Mouse (Mus musculus) midbrain, embryonic 10.5 days (tissue): ENCODE data around the gene Men1. TPM values are rescaled to one million over a fixed set of nuclear protein-coding genes. Genes with fewer than 3 reads are reported as not detected.
A peak's percentile ranks its signal among the peaks of the same experiment; 100 is the strongest.

Experiments used
- DNase-seq: peaks from one replicate; pipeline ENCODE4 v3.0.0-alpha.2; 2017; ENCODE audit warnings: low spot score
- H3K27ac ChIP-seq: fragments of 300-500 bp; sonication (generic); replicated peaks from 2 replicates; pipeline ENCODE4 v1.5.1; 2016; ENCODE audit warnings: mild to moderate bottlenecking
- H3K27me3 ChIP-seq: fragments of 300-500 bp; sonication (generic); 2 replicates; pipeline ENCODE4 v1.6.1; 2016; ENCODE audit warnings: low read depth, mild to moderate bottlenecking; ENCODE audit not compliant: poor library complexity, severe bottlenecking
- H3K36me3 ChIP-seq: fragments of 300-500 bp; sonication (generic); 2 replicates; pipeline ENCODE4 v1.6.1; 2016; ENCODE audit warnings: mild to moderate bottlenecking, moderate library complexity
- H3K4me1 ChIP-seq: fragments of 300-500 bp; sonication (generic); 2 replicates; pipeline ENCODE4 v1.6.1; 2016
- H3K4me3 ChIP-seq: fragments of 300-500 bp; sonication (generic); 2 replicates; pipeline ENCODE4 v1.5.1; 2016; ENCODE audit warnings: mild to moderate bottlenecking, moderate library complexity
- H3K9me3 ChIP-seq: fragments of 300-500 bp; sonication (generic); replicated peaks from 2 replicates; pipeline ENCODE4 v1.6.1; 2016; ENCODE audit warnings: mild to moderate bottlenecking
- WGBS: fragments of 180-500 bp; shearing (Covaris S2); methylation state at CpG from one replicate; pipeline ENCODE4 v1.1.7; 2016; 5-methylcytosine and 5-hydroxymethylcytosine counted together
- polyA plus RNA-seq: library from polyadenylated mRNA; unstranded; fragments of >200 nt; fragmentation: Nextera tagmentation; extraction: Ambion mirVana; gene quantifications from 2 replicates; pipeline ENCODE4 v1.2.1, GENCODE M21; 2016

Gene Men1
- polyA plus RNA-seq, 1 experiment from 2014 or later: 128 TPM

DNA sequence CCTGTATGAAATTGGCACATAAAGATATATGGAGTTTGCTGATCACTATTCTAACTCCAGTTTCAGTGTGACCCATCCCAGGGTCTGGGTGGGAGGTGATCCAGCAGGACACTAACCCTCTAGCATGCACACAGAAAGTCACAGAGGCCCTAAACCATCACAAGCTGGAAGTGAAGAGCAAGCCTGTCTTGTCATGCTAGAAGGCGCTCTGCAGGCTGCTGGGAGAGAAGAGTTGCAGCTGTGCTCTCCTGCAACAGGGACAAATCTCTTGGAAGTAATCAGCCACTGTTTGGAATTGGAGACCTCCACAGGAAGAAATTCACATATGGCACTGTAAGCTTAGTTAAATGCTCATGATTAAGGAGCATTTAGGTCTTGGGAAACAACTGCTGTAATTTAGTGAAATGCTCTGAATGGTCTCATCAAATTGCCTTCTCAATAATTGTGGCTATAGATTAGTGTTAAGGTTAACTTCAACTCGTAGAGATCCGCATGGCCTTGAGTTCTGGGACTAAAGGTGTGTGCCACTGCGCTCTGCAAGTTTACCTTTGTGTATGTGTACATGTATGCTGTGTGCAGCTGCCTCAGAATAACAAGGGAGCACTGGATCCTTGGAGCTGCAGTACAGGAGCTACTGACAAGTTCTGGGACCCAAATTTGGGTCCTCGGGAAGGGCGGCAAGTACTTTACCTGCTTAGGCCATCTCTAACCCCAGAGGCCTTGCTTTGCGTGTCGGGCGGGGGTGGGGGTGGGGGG lies 45.8 kb downstream of the Men1 start:
- peaks cover 52% of the 10 kb centered on the region for H3K4me1 ChIP-seq
- H3K4me3 ChIP-seq: no peak overlapping the region
- 92% methylated on average over 9 of the region's 9 CpGs for whole genome bisulfite sequencing
- no peak for DNase-seq
- no peaks in the 10 kb centered on the region for H3K27me3 ChIP-seq
- H3K9me3 ChIP-seq: no peaks in the 10 kb centered on the region
- no peak overlapping the region for H3K27ac ChIP-seq
- peaks cover 56% of the 10 kb centered on the region for H3K36me3 ChIP-seq

DNA sequence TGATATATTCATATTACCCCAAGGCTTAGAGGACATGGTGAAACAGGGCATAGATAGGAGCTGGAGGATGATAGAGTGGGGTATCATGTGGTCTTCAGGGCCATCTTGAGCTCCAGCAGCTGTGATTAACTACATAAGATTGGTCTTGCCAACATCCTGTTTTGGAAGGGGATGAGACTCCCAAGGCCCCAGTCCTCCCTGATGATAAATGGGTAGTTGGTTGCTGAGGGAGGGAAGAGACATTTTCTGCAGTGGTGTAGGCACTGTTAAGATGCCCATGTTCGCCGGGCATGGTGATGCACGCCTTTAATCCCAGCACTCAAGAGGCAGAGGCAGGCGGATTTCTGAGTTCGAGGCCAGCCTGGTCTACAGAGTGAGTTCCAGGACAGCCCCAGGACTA lies 46.5 kb downstream of the Men1 start:
- DNase-seq: no peak
- Histone ChIP-seq H3K9me3 (no peaks in the 10 kb centered on the region), H3K36me3 (peaks cover 49% of the 10 kb centered on the region), H3K4me1 (peaks cover 50% of the 10 kb centered on the region), H3K27me3 (no peaks in the 10 kb centered on the region), H3K4me3 (no peak overlapping the region), H3K27ac (no peak overlapping the region)
- WGBS: 98% methylated on average over 5 of the region's 5 CpGs

DNA sequence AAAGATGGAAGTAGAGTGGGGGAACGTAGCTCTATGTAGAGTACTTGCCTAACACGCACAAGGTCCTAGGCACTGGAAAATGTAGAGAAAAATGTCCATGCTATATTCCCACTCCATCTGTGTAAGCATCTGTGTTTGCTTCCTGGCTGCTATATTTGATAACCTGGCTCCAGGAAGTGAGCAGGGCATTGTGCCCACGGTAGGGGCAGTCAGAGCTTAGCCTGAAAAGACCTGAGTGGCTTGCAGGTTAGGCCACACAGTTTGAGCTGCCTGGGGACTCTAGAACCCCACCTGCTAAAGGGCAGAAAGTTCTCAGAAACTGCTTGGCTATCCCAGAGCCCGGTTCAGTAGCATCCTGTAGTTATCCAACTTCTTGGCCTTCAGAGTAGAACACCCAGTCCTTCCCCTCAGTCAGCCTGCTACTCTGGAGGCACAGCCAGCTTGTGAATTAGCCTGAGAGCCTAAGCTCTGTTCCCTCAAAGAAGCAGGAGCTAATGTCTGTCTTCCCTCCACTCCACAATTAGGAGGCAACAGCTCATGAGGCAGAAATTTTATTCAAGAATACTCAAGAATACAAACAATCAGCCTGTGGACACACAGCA lies 47.6 kb downstream of the Men1 start:
- Histone ChIP-seq H3K9me3 (no peaks in the 10 kb centered on the region), H3K4me1 (peaks cover 40% of the 10 kb centered on the region), H3K4me3 (no peak overlapping the region), H3K36me3 (peaks cover 37% of the 10 kb centered on the region), H3K27ac (no peak overlapping the region), H3K27me3 (peaks cover 8% of the 10 kb centered on the region; the same call in 1 of the 2 replicates)
- no peak for DNase-seq
- 86% methylated on average over 4 of the region's 4 CpGs for WGBS

DNA sequence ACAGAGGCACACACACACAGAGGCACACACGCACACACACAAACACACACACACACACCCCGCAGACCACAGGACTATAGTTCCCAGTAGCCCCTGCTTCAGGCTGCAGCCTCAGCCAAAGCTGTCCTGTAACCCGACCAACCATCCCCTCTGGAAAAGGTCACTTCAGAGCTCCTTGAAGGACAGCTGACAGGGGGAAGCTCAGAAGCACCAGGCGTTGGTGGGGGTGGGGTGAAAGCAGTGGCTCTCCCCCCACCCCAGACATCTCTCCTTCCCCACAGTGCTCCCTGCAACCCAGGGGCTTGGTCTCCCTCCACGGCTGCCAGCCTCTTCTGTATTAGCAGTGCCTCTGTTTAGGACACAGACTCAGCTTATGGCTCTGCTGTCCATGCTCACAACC lies 48.7 kb downstream of the Men1 start:
- no peak for DNase-seq
- Histone ChIP-seq H3K4me3 (peak overlapping the region; percentile 0; the same call in 1 of the 2 replicates), H3K36me3 (peaks cover 27% of the 10 kb centered on the region), H3K27ac (peak overlapping the region; percentile 6), H3K4me1 (peaks cover 36% of the 10 kb centered on the region), H3K27me3 (peaks cover 16% of the 10 kb centered on the region), H3K9me3 (no peaks in the 10 kb centered on the region)
- 54% methylated on average over 5 of the region's 5 CpGs for whole genome bisulfite sequencing

DNA sequence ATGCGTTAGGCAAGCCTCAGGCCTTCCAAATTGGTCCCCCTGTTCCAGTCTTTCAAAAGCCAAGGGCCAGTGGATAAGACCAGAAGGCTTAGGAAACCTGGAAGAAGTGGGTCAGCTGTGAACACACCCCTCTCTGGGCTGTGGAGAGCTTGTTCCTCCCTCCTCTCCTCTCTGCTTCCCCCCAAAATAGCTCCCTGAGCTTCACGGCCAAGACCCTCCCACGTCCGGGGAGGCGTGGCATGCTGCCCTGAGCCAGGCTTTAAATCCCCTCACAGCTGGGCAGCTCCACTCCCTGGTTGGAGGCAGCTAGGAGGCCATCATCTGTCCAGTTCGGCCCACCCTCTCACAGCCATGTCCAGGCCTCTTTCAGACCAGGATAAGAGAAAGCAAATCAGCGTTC lies 49.3 kb downstream of the Men1 start, which contains the start of gene Pygm:
TSS of gene Pygm (plus strand) at position 272 of the 400 bp plus-strand sequence.
- H3K4me3 ChIP-seq: peak within 1 kb of the TSS; percentile 0; the same call in 1 of the 2 replicates
- DNase-seq: no peak
- H3K9me3 ChIP-seq: no peaks in the 10 kb centered on the region
- 20% methylated on average over 7 of the region's 7 CpGs for WGBS
- peaks cover 23% of the 10 kb centered on the region for H3K27me3 ChIP-seq
- H3K4me1 ChIP-seq: peaks cover 39% of the 10 kb centered on the region
- H3K27ac ChIP-seq: peak within 1 kb of the TSS; percentile 64
- H3K36me3 ChIP-seq: peaks cover 20% of the 10 kb centered on the region

DNA sequence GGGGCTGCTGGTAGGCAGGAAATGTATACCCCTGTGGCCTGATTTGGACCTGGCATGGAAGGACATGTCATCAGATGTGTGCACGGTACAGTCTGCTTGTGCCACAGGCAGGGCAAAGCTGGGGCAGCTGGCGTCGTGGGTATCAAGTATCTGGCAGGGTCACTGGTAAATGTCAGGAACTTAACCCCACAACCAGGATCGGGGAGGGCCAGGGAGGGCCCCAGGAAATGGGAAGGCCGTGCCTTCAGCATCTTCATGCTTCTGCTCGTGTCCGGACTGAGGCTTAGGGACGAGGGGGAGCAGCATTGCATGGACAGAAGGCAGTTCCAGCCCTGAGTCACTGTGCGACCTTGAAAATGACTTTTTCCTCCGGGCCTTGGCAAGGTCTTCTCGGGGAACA lies 50.2 kb downstream of the Men1 start:
- Histone ChIP-seq H3K36me3 (peaks cover 12% of the 10 kb centered on the region), H3K4me1 (peaks cover 47% of the 10 kb centered on the region), H3K27me3 (peaks cover 31% of the 10 kb centered on the region), H3K4me3 (no peak overlapping the region), H3K27ac (0 out of 2 replicates have a peak overlapping the region, but pooled peaks have one; percentile 64), H3K9me3 (no peaks in the 10 kb centered on the region)
- 90% methylated on average over 11 of the region's 11 CpGs for WGBS
- DNase-seq: no peak

DNA sequence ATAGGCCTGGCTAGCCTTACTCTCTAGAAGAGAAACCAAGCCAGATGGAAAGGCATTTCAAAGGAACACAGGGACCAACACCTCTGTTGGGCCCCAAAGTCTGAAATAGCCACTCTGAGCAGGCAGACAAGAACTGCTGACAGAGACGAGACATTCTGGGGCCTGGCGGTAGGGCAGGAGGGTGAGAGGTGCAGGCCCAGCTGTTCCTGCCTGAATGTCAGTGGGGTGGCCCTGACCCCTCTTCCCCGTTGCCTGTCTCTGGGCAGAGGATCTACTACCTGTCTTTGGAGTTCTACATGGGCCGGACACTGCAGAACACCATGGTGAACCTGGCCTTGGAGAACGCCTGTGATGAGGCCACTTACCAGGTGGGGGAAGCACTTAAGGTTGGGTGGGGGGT lies 50.6 kb downstream of the Men1 start:
- Histone ChIP-seq H3K9me3 (no peaks in the 10 kb centered on the region), H3K4me3 (no peak overlapping the region), H3K4me1 (peaks cover 52% of the 10 kb centered on the region), H3K27ac (no peak overlapping the region), H3K27me3 (peaks cover 34% of the 10 kb centered on the region), H3K36me3 (peaks cover 9% of the 10 kb centered on the region)
- no peak for DNase-seq
- WGBS: 81% methylated on average over 5 of the region's 5 CpGs

DNA sequence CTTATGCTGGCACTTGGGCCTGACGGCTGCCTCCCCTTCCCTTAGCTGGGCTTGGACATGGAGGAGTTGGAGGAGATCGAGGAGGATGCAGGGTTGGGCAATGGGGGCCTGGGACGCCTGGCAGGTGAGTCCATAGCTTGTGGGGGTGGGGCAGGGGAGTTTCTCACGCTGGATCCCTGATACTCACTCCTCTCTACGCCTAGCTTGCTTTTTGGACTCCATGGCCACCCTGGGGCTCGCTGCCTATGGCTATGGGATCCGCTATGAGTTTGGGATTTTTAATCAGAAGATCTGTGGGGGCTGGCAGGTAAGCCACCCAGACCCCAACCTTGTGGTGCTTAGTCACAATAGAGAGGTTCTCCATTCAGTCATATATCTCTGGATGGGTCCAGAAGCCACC lies 51.0 kb downstream of the Men1 start:
- Histone ChIP-seq H3K4me3 (no peak overlapping the region), H3K4me1 (peaks cover 56% of the 10 kb centered on the region)

DNA sequence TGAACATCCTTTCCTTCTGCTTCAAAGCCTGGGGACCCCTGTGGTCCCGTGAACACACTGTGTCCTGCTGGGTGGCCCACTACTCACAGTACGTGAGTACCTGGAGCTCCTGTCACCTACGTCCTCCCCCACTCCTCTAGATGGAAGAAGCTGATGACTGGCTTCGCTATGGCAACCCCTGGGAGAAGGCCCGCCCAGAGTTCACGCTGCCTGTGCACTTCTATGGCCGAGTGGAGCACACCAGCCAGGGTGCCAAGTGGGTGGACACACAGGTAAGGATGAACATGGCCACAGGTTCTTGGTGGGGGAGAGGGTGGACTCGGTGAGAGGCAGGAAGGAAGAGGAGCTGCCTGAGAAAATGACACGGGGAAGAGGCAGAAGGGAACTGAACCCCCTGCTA lies 51.5 kb downstream of the Men1 start:
- no peaks in the 10 kb centered on the region for H3K9me3 ChIP-seq
- no peak overlapping the region for H3K4me3 ChIP-seq
- peaks cover 56% of the 10 kb centered on the region for H3K4me1 ChIP-seq
- no peak for DNase-seq
- peaks cover 1% of the 10 kb centered on the region; the same call in 1 of the 2 replicates for H3K36me3 ChIP-seq
- H3K27ac ChIP-seq: no peak overlapping the region
- WGBS: 63% methylated on average over 9 of the region's 9 CpGs
- peaks cover 39% of the 10 kb centered on the region for H3K27me3 ChIP-seq

More for the DNA sequence above, 51.0 kb downstream of the Men1 start:
- Histone ChIP-seq H3K9me3 (no peaks in the 10 kb centered on the region), H3K27me3 (peaks cover 38% of the 10 kb centered on the region), H3K27ac (no peak overlapping the region), H3K36me3 (peaks cover 5% of the 10 kb centered on the region)
- DNase-seq: no peak
- 91% methylated on average over 7 of the region's 7 CpGs for WGBS

DNA sequence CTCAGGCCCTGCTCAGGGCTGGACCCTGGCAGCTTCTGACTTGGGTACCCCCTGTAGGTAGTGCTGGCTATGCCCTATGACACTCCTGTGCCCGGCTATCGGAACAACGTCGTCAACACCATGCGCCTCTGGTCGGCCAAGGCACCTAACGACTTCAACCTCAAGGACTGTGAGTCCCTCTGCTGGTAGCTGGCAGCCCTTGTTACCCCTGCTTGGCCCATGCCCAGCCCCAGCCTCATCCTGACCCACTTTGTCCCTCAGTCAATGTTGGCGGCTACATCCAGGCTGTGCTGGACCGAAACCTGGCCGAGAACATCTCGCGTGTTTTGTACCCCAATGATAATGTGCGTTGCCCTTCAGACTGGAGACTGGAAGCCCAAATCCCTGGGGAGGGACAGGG lies 53.2 kb downstream of the Men1 start:
- no peak for DNase-seq
- Histone ChIP-seq H3K36me3 (0 out of 2 replicates have a peak, but pooled peaks cover 4% of the 10 kb centered on the region), H3K27me3 (peaks cover 39% of the 10 kb centered on the region), H3K9me3 (no peaks in the 10 kb centered on the region), H3K27ac (no peak overlapping the region), H3K4me3 (no peak overlapping the region), H3K4me1 (peaks cover 51% of the 10 kb centered on the region)
- 81% methylated on average over 13 of the region's 13 CpGs for WGBS

DNA sequence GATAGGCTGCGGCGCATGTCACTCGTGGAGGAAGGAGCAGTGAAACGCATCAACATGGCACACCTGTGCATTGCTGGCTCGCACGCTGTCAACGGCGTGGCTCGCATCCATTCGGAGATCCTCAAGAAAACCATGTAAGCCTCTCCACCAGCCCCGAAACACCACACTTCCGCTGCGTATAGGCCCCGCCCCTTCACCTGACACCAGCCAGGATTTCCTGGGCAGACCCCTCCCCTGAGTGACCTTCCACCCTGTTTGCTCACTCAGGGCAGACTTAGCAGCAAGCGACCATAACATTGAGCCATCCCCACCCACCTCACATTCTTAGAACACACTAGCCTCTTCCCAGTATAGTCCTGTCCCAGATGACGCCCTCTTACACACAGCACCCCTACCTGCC lies 55.0 kb downstream of the Men1 start:
- 5% methylated on average over 16 of the region's 16 CpGs for WGBS
- Histone ChIP-seq H3K4me3 (peak overlapping the region; percentile 46), H3K27ac (no peak overlapping the region), H3K4me1 (peaks cover 33% of the 10 kb centered on the region), H3K27me3 (peaks cover 39% of the 10 kb centered on the region), H3K9me3 (no peaks in the 10 kb centered on the region), H3K36me3 (0 out of 2 replicates have a peak, but pooled peaks cover 5% of the 10 kb centered on the region)
- DNase-seq: no peak

DNA sequence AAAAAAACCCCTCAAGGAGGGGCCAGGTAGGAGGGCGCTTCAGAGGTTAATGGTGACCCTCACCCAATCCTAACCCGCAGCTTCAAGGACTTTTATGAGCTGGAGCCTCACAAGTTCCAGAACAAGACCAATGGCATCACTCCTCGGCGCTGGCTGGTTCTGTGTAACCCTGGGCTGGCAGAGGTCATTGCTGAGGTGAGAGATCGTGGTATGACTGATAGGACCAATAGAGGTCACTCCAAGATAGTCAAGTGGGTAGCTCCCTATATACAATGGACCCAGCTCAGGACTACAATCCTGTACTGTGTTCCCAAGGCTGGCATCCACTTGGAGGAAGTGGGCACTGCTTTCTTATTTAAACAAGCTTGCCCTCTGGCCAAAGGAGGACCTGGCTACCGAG lies 55.5 kb downstream of the Men1 start:
- H3K27me3 ChIP-seq: peaks cover 39% of the 10 kb centered on the region
- H3K4me1 ChIP-seq: peaks cover 28% of the 10 kb centered on the region
- peak overlapping the region; percentile 46; the same call in 1 of the 2 replicates for H3K4me3 ChIP-seq
- H3K27ac ChIP-seq: no peak overlapping the region
- WGBS: 59% methylated on average over 6 of the region's 6 CpGs
- no peak for DNase-seq
- 0 out of 2 replicates have a peak, but pooled peaks cover 5% of the 10 kb centered on the region for H3K36me3 ChIP-seq
- H3K9me3 ChIP-seq: no peaks in the 10 kb centered on the region
